ENCODE assay signal across 29 mouse cellular contexts in genomic region chr10:130324243-130324642, GRCm38 (mm10). TPM values are rescaled to one million over a fixed set of nuclear protein-coding genes. Genes with fewer than 3 reads are reported as not detected.
DNase-seq lines count a peak whose midpoint lies in the region; ATAC-seq and TF ChIP-seq lines count a peak whose summit lies in the region.
"Had no signal": no experiment of that assay in that cellular context is flagged by ENCODE, and none has a peak within 500 bp of the region (broad histone marks: within the 10 kb centered on the region; RNA-seq: fewer than 3 reads in every experiment).

No protein-coding gene starts in this region.

- no peak for TF ChIP-seq CTCF in spleen, adult 2 months (IDR thresholded peaks at IDR 0.05; ENCODE audit: extremely low read depth, insufficient read depth, insufficient read length, insufficient replicate concordance)
- no peak for TF ChIP-seq CTCF in CH12.LX (conservative IDR thresholded peaks at IDR 0.05 in 1 of 2, IDR thresholded peaks at IDR 0.05 in 1 of 2; ENCODE audit: low read depth in 2 of 2, low read length in 2 of 2)
- TF ChIP-seq CTCF in forebrain, postnatal 0 days (IDR thresholded peaks at IDR 0.05; ENCODE audit: low read depth), result no peak

- peak; percentile 37; the same call in 1 of the 2 replicates for TF ChIP-seq EP300 in CH12.LX (IDR thresholded peaks at IDR 0.05; ENCODE audit: low read length)

- H3K9ac ChIP-seq in CH12.LX (ENCODE audit: insufficient read depth, low read depth), result peak overlapping the region; percentile 92
- no peak overlapping the region for H3K9ac ChIP-seq in forebrain, postnatal 0 days
- H3K9ac ChIP-seq: forebrain, embryonic 13.5 days; heart, embryonic 12.5 days; heart, embryonic 15.5 days; hindbrain, embryonic 12.5 days; hindbrain, embryonic 15.5 days had no signal

- no peak for DNase-seq in spleen, adult 2 months (ENCODE audit: low read depth in 1 of 2, low spot score in 2 of 2)
- DNase-seq in spleen, adult 12 weeks (ENCODE audit: low spot score), result no peak
- DNase-seq in CH12.LX (ENCODE audit: extremely low read depth), result peak; percentile 57
- no peak for DNase-seq in layer of hippocampus, adult 8-10 months (ENCODE audit: low spot score in 2 of 2)
- no peak for DNase-seq in forebrain, postnatal 0 days
- DNase-seq in layer of hippocampus, adult 18-20 months (ENCODE audit: low spot score in 2 of 2), result no peak
- DNase-seq: adrenal gland, adult 8-10 months; adrenal gland, postnatal 25 days; cerebellum, adult 11-12 months; cerebellum, adult 8-10 months; cerebellum, postnatal 14 days; gastrocnemius, postnatal 25 days; heart, adult 18-20 months had no signal

- TF ChIP-seq POLR2A in spleen, adult 2 months (IDR thresholded peaks at IDR 0.05; ENCODE audit: low read depth, low read length), result no peak
- no peak for TF ChIP-seq POLR2A in CH12.LX (IDR thresholded peaks at IDR 0.05; ENCODE audit: low read depth, low read length)

- ATAC-seq in inflammation-experienced regulatory T-cells, adult 6 months, result peak; percentile 15
- no peak for ATAC-seq in forebrain, postnatal 0 days
- ATAC-seq: forebrain, embryonic 13.5 days; forebrain, embryonic 16.5 days; intestine, embryonic 16.5 days had no signal

- no peaks in the 10 kb centered on the region for H3K27me3 ChIP-seq in spleen, adult 2 months (ENCODE audit: control insufficient read depth, insufficient read depth, low read length)
- no peaks in the 10 kb centered on the region for H3K27me3 ChIP-seq in CH12.LX (replicated peaks)
- no peaks in the 10 kb centered on the region for H3K27me3 ChIP-seq in forebrain, postnatal 0 days (ENCODE audit: insufficient read depth, low read length)
- H3K27me3 ChIP-seq: forebrain, embryonic 13.5 days; heart, embryonic 12.5 days; heart, embryonic 15.5 days; hindbrain, embryonic 12.5 days; hindbrain, embryonic 15.5 days had no signal

- in situ Hi-C loops in CH12.LX (cut with MboI; ENCODE audit: low pct_ligation_motif_present, low pct_unique_long_range_greater_than_20kb, low sequenced_read_pairs), result loop anchor here (5.0 kb wide), 1 partner anchor 38 kb away; no protein-coding TSS in a partner anchor

- no peak for TF ChIP-seq RAD21 in CH12.LX (IDR thresholded peaks at IDR 0.05; ENCODE audit: low read depth, low read length)

- peak overlapping the region; percentile 91 for H3K4me2 ChIP-seq in CH12.LX (ENCODE audit: insufficient read depth, low read depth, poor library complexity, severe bottlenecking)
- H3K4me2 ChIP-seq in forebrain, postnatal 0 days (ENCODE audit: low read depth), result no peak overlapping the region
- H3K4me2 ChIP-seq: forebrain, embryonic 13.5 days; heart, embryonic 12.5 days; heart, embryonic 15.5 days; hindbrain, embryonic 12.5 days; hindbrain, embryonic 15.5 days had no signal

- H3K9me3 ChIP-seq in CH12.LX (replicated peaks; ENCODE audit: low read length), result no peaks in the 10 kb centered on the region
- H3K9me3 ChIP-seq in forebrain, postnatal 0 days (ENCODE audit: low read length), result no peaks in the 10 kb centered on the region
- H3K9me3 ChIP-seq: forebrain, embryonic 10.5 days; forebrain, embryonic 13.5 days; heart, embryonic 12.5 days; heart, embryonic 15.5 days; hindbrain, embryonic 12.5 days; hindbrain, embryonic 15.5 days had no signal

- dilution Hi-C loops in CH12.LX (cut with MboI; ENCODE audit: extremely low pct_ligation_motif_present, extremely low pct_unique_long_range_greater_than_20kb, low sequenced_read_pairs), result no loop called here

- H3K4me3 ChIP-seq in spleen, adult 2 months (ENCODE audit: extremely low read depth, insufficient read depth, insufficient read length), result peak overlapping the region; percentile 44; the same call in 1 of the 2 replicates
- peak overlapping the region; percentile 24 to 56 (median 55) for H3K4me3 ChIP-seq in CH12.LX (replicated peaks in 1 of 3; ENCODE audit: low read depth in 2 of 3, low read length in 2 of 3, poor library complexity in 1 of 3)
- H3K4me3 ChIP-seq in forebrain, postnatal 0 days (ENCODE audit: low read depth, low read length), result no peak overlapping the region
- H3K4me3 ChIP-seq: forebrain, embryonic 10.5 days; forebrain, embryonic 13.5 days; heart, embryonic 12.5 days; heart, embryonic 15.5 days; hindbrain, embryonic 12.5 days; hindbrain, embryonic 15.5 days had no signal

- WGBS in spleen, adult 2 months, result 45% methylated on average over 4 of the region's 4 CpGs
- 93% methylated on average over 4 of the region's 4 CpGs for WGBS in forebrain, postnatal 0 days

- H3K79me2 ChIP-seq in CH12.LX (replicated peaks; ENCODE audit: control insufficient read depth, extremely low read depth, insufficient read depth, poor library complexity, severe bottlenecking), result peaks cover 10% of the 10 kb centered on the region

- peak overlapping the region; percentile 50; the same call in 1 of the 2 replicates for H3K27ac ChIP-seq in spleen, adult 2 months (ENCODE audit: insufficient read depth, low read length)
- no peak overlapping the region for H3K27ac ChIP-seq in CH12.LX (ENCODE audit: insufficient read depth, low read depth)
- no peak overlapping the region for H3K27ac ChIP-seq in forebrain, postnatal 0 days (ENCODE audit: low read depth, low read length)
- H3K27ac ChIP-seq: forebrain, embryonic 10.5 days; forebrain, embryonic 13.5 days; heart, embryonic 15.5 days; hindbrain, embryonic 12.5 days; hindbrain, embryonic 15.5 days had no signal

- H3K36me3 ChIP-seq in spleen, adult 2 months (ENCODE audit: control insufficient read depth, insufficient read depth, low read length), result no peaks in the 10 kb centered on the region
- no peaks in the 10 kb centered on the region for H3K36me3 ChIP-seq in CH12.LX (replicated peaks in 1 of 2; ENCODE audit: control insufficient read depth in 1 of 2, insufficient read depth in 1 of 2, low read length in 1 of 2)
- no peaks in the 10 kb centered on the region for H3K36me3 ChIP-seq in forebrain, postnatal 0 days (ENCODE audit: insufficient read depth)
- H3K36me3 ChIP-seq: forebrain, embryonic 10.5 days; heart, embryonic 12.5 days; heart, embryonic 15.5 days; hindbrain, embryonic 12.5 days; hindbrain, embryonic 15.5 days had no signal

- peaks cover 8% of the 10 kb centered on the region for H3K4me1 ChIP-seq in spleen, adult 2 months (ENCODE audit: control insufficient read depth, insufficient read depth, insufficient read length)
- H3K4me1 ChIP-seq in CH12.LX (ENCODE audit: control insufficient read depth in 1 of 2, insufficient read depth in 2 of 2), result peaks cover 3 to 37% of the 10 kb centered on the region in 2 experiments; a peak in 3 of 4 replicates
- H3K4me1 ChIP-seq in forebrain, postnatal 0 days (ENCODE audit: insufficient read depth), result no peaks in the 10 kb centered on the region
- H3K4me1 ChIP-seq: forebrain, embryonic 10.5 days; forebrain, embryonic 13.5 days; heart, embryonic 12.5 days; heart, embryonic 15.5 days; hindbrain, embryonic 12.5 days; hindbrain, embryonic 15.5 days had no signal

TF ChIP-seq in CH12.LX, 34 proteins besides CTCF, POLR2A, EP300 and RAD21:
- TF ChIP-seq JUN (IDR thresholded peaks at IDR 0.05; ENCODE audit: insufficient read depth, low read depth, low read length) (no peak), IRF4 (IDR thresholded peaks at IDR 0.05; ENCODE audit: low read depth, low read length) (peak; percentile 40; the same call in 1 of the 2 replicates), POLR2AphosphoS2 (IDR thresholded peaks at IDR 0.05; ENCODE audit: low read depth, low read length) (no peak)

RNA-seq across cellular contexts. Expression of gene Tespa1, which starts 1.6 kb away (rescaled TPM):
- 10.3 and 10.8 TPM in 2 replicates for polyA plus RNA-seq in spleen, adult 2 months (2012; rRNA removed)
- 26.0 and 28.1 TPM in 2 replicates for total RNA-seq in CH12.LX (2012; rRNA removed)
- 55.1 and 68.0 TPM in 2 replicates for total RNA-seq in CH12.LX (2014; rRNA removed)
- polyA plus RNA-seq in CH12.LX (2012; ENCODE audit: insufficient read length, low read depth), result 48.5 and 48.9 TPM in 2 replicates
- polyA plus RNA-seq in inflammation-experienced regulatory T-cells, adult 6 months (2017; shearing (Covaris generic)), result 100 to 1,000 TPM; 183 to 507 (median 400) TPM
- 1 to 10 TPM; 1.5 to 2.7 (median 1.6) TPM for total RNA-seq in layer of hippocampus, adult 8-10 months (2022)
- not detected in 2 replicates for total RNA-seq in forebrain, postnatal 0 days (2014; rRNA removed)
- polyA plus RNA-seq in forebrain, postnatal 0 days (2015; fragmentation: Nextera tagmentation; extraction: Ambion mirVana), result not detected in 2 replicates
- total RNA-seq in layer of hippocampus, adult 18-20 months (2021), result 1 to 10 TPM in 1 of 2 experiments, under 1 TPM in 1; 0.92 to 1.3 TPM
- polyA plus RNA-seq: brain, embryonic 14.5 days; C2C12; forebrain, embryonic 13.5 days; forebrain, embryonic 16.5 days; hindbrain, embryonic 12.5 days had no signal

RNA-seq across cellular contexts. Expression of gene Neurod4, which starts 44.2 kb away (rescaled TPM):
- polyA plus RNA-seq in spleen, adult 2 months (2012; rRNA removed), result 0.04 TPM in 2 replicates
- total RNA-seq in CH12.LX (2012; rRNA removed) (0.13 and 0.17 TPM in 2 replicates), CH12.LX (2014; rRNA removed) (0.08 and 0.24 TPM in 2 replicates)
- 0.13 TPM in 1 of 2 replicates, not detected in the other for polyA plus RNA-seq in CH12.LX (2012; ENCODE audit: insufficient read length, low read depth)
- polyA plus RNA-seq in inflammation-experienced regulatory T-cells, adult 6 months (2017; shearing (Covaris generic)), result not detected
- total RNA-seq in layer of hippocampus, adult 8-10 months (2022), result under 1 TPM in 2 of 4 experiments, not detected in 2; 0.22 to 0.32 TPM
- total RNA-seq in forebrain, postnatal 0 days (2014; rRNA removed), result 0.69 and 1.9 TPM in 2 replicates
- 0.78 and 1.2 TPM in 2 replicates for polyA plus RNA-seq in forebrain, postnatal 0 days (2015; fragmentation: Nextera tagmentation; extraction: Ambion mirVana)
- total RNA-seq in layer of hippocampus, adult 18-20 months (2021), result under 1 TPM in 1 of 2 experiments, not detected in 1; 0.10 TPM
- total RNA-seq: gastrocnemius, adult 8-10 months; gastrocnemius, postnatal 25 days; heart, adult 18-20 months; heart, postnatal 25 days; hematopoietic stem cell, adult 5-6 weeks; MEL had no signal
- polyA plus RNA-seq: C2C12; gonadal fat pad, adult 2 months; heart, embryonic 15.5 days; intestine, embryonic 16.5 days had no signal

Comparison
In these comparisons a context has a peak if more than half of its experiments do, and no peak if none do; other contexts are left out.
1. RNA of gene Tespa1, which starts 1.6 kb away (total RNA-seq): 26.0 to 68.0 TPM in CH12.LX; 1.5 to 2.7 TPM in layer of hippocampus, adult 8-10 months, 0.92 to 1.3 TPM in layer of hippocampus, adult 18-20 months and not detected in forebrain, postnatal 0 days; every median in the first group is over 4 times any median in the second.